Mouse (Mus musculus) C2C12 (cell line): Measurements from ENCODE around the gene Cul9.

Source experiments
- CTCF ChIP-seq: IDR thresholded peaks from one replicate; pipeline ENCODE4 v1.5.1; 2011; ENCODE audit not compliant: control insufficient read depth, insufficient read depth, insufficient read length
- MYOD1 ChIP-seq: IDR thresholded peaks from one replicate; pipeline ENCODE4 v1.6.1; 2011; ENCODE audit warnings: low read depth; ENCODE audit not compliant: control insufficient read depth, insufficient read length
- MYOG ChIP-seq: IDR thresholded peaks from one replicate; pipeline ENCODE4 v1.6.1; 2011; ENCODE audit not compliant: control insufficient read depth, insufficient read length; ENCODE audit errors: extremely low read depth
- USF1 ChIP-seq: IDR thresholded peaks from one replicate; pipeline ENCODE4 v1.6.1; 2011; ENCODE audit warnings: low read depth, mild to moderate bottlenecking, control low read depth, moderate library complexity

- TF ChIP-seq USF1: no peak
- TF ChIP-seq CTCF: no peak
- TF ChIP-seq MYOD1: no peak
- no peak for TF ChIP-seq MYOG
These were observed 32.9 kb downstream of the Cul9 start for GRCm38 (mm10) chr17:46513329-46513728.
